Mouse (Mus musculus): Measurements from ENCODE around the gene BC048403. TPM values are rescaled to one million over a fixed set of nuclear protein-coding genes. Genes with fewer than 3 reads are reported as not detected.
A peak's percentile ranks its signal among the peaks of the same experiment; 100 is the strongest.

BC048403 gene
- total RNA-seq (2021): 1 to 10 TPM; 1.5 to 2.0 TPM
- long read RNA-seq, experiment 1, partial matches to known transcripts: 1 of 3 reads
- long read RNA-seq, experiment 1, other reads (novel, unspliced or antisense): 0 of 3 reads
- long read RNA-seq, experiment 2, partial matches to known transcripts: 0 of 1 reads
- long read RNA-seq, experiment 2, other reads (novel, unspliced or antisense): 0 of 1 reads

GRCm38 (mm10) chr10:121739548-121740505, at the start of gene BC048403:
Gene BC048403, plus strand, starts transcription at chr10:121739937.
- TF ChIP-seq CTCF (IDR thresholded peaks at IDR 0.05): peak; percentile 18; the same call in 1 of the 2 replicates
- H3K4me3 ChIP-seq: peak within 1 kb of the TSS; percentile 79
- H3K27ac ChIP-seq: peak within 1 kb of the TSS; percentile 87
- peak; percentile 92 for DNase-seq
- intact Hi-C loops (cut with DNase I): no loop called here

GRCm38 (mm10) chr10:121692944-121693579, 46.7 kb upstream of the BC048403 start:
- Histone ChIP-seq H3K27ac (0 out of 2 replicates have a peak overlapping the region, but pooled peaks have one; percentile 8), H3K4me3 (peak overlapping the region; percentile 58)
- DNase-seq: no peak
- intact Hi-C loops (cut with DNase I): no loop called here
- TF ChIP-seq CTCF (IDR thresholded peaks at IDR 0.05): no peak

GRCm38 (mm10) chr10:121694567-121694966, 45.2 kb upstream of the BC048403 start:
- TF ChIP-seq CTCF (IDR thresholded peaks at IDR 0.05): no peak
- no peak overlapping the region for H3K4me3 ChIP-seq
- intact Hi-C loops (cut with DNase I): no loop called here

GRCm38 (mm10) chr10:121701296-121702248, 38.2 kb upstream of the BC048403 start:
- 0 out of 2 replicates have a peak overlapping the region, but pooled peaks have one; percentile 13 for H3K4me3 ChIP-seq
- DNase-seq: peak; percentile 44
- intact Hi-C loops (cut with DNase I): loop anchor here (1.0 to 10.0 kb wide), 3 partner anchors 61 to 351 kb away; no protein-coding TSS in a partner anchor
- TF ChIP-seq CTCF (IDR thresholded peaks at IDR 0.05): peak; percentile 73
- H3K27ac ChIP-seq: no peak overlapping the region

More at GRCm38 (mm10) chr10:121694567-121694966, 45.2 kb upstream of the BC048403 start:
- no peak overlapping the region for H3K27ac ChIP-seq
- no peak for DNase-seq

- H3K27ac ChIP-seq: peak overlapping the region; percentile 63
- intact Hi-C loops (cut with DNase I): loop anchor here (5.0 to 10.0 kb wide), 2 partner anchors 59 to 131 kb away; no protein-coding TSS in a partner anchor
- TF ChIP-seq CTCF (IDR thresholded peaks at IDR 0.05): no peak
- H3K4me3 ChIP-seq: no peak overlapping the region
- peak; percentile 81 for DNase-seq
Observed at GRCm38 (mm10) chr10:121703619-121704018, 36.1 kb upstream of the BC048403 start.

- peak; percentile 39 for DNase-seq
- TF ChIP-seq CTCF (IDR thresholded peaks at IDR 0.05): no peak
- peak overlapping the region; percentile 62 for H3K27ac ChIP-seq
- H3K4me3 ChIP-seq: no peak overlapping the region
- intact Hi-C loops (cut with DNase I): loop anchor here (5.0 to 10.0 kb wide), 2 partner anchors 57 to 130 kb away; no protein-coding TSS in a partner anchor
Observed at GRCm38 (mm10) chr10:121704871-121705270, 34.9 kb upstream of the BC048403 start.

GRCm38 (mm10) chr10:121705399-121706163, 34.2 kb upstream of the BC048403 start:
- no peak overlapping the region for H3K4me3 ChIP-seq
- intact Hi-C loops (cut with DNase I): loop anchor here (10.0 kb wide), 1 partner anchor 129 kb away; no protein-coding TSS in a partner anchor
- TF ChIP-seq CTCF (IDR thresholded peaks at IDR 0.05): no peak
- peak overlapping the region; percentile 62 for H3K27ac ChIP-seq
- DNase-seq: peak; percentile 66

- TF ChIP-seq CTCF (IDR thresholded peaks at IDR 0.05): no peak
- no peak for DNase-seq
- intact Hi-C loops (cut with DNase I): no loop called here
- no peak overlapping the region for H3K27ac ChIP-seq
- no peak overlapping the region for H3K4me3 ChIP-seq
Observed at GRCm38 (mm10) chr10:121716862-121717261, 22.9 kb upstream of the BC048403 start.

- intact Hi-C loops (cut with DNase I): no loop called here
- no peak for TF ChIP-seq CTCF (IDR thresholded peaks at IDR 0.05)
- Histone ChIP-seq H3K4me3 (no peak overlapping the region), H3K27ac (no peak overlapping the region)
- DNase-seq: no peak
Observed at GRCm38 (mm10) chr10:121718896-121719585, 20.7 kb upstream of the BC048403 start.

- no peak for TF ChIP-seq CTCF (IDR thresholded peaks at IDR 0.05)
- Histone ChIP-seq H3K4me3 (no peak overlapping the region), H3K27ac (no peak overlapping the region)
- intact Hi-C loops (cut with DNase I): no loop called here
- DNase-seq: no peak
Observed at GRCm38 (mm10) chr10:121720701-121721100, 19.0 kb upstream of the BC048403 start.

Data from gastrocnemius, adult 2 months (tissue).